Mouse (Mus musculus): ENCODE results near the gene Bak1. TPM values are rescaled to one million over a fixed set of nuclear protein-coding genes. Genes with fewer than 3 reads are reported as not detected.
"Not testable (repeated sequence)": the region's sequence is repeated elsewhere in the genome, so short reads cannot be mapped to it uniquely, and the experiment has no call there.

Gene Bak1
- total RNA-seq, 2 experiments from 2014 or later: 16.9 to 21.0 TPM

DNA sequence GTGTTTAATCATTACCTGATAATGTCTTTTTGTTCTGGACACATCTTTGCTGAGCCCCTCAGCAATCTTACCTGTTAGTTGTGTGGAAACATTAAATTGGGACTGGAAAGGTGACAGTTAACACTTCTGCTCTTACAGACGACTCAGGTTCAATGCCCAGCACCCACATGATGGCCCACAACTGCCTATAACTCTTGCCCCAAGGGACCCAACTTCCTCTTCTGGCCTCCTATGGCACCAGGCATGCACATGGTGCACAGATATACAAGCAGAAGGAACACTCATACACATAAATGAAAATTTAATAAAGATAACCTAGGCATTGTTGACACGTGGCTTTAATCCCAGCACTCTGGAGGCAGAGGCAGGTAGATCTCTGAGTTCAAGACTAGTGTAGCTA, 49.4 kb downstream of the Bak1 start:
- DNase-seq: no peak

GRCm38 (mm10) chr17:26977354-26977753, 51.5 kb downstream of the Bak1 start:
- DNase-seq: not testable (repeated sequence)

DNA sequence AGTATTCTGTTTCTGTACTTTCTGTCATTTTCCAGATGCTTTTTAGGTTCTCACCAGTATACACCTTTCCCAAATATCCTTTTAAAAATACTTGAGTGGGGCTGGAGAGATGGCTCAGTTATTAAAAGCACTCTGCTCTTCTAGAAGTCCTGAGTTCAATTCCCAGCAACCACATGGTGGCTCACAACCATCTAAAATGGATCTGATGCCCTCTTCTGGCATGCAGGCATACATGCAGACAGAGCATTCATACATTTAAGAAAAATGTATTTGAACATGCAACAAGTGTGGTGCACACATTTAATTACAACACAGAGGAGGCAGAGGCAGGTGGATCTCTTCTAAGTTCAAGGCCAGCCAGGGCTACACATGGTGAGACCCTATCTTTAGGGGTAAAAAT, 53.4 kb downstream of the Bak1 start:
- DNase-seq: no peak

- DNase-seq: no peak
These were observed 54.3 kb downstream of the Bak1 start for GRCm38 (mm10) chr17:26974547-26974946.

- peak; percentile 97 for DNase-seq
These were observed 55.9 kb downstream of the Bak1 start, which contains the start of gene Zbtb9 for GRCm38 (mm10) chr17:26972703-26973574. Gene Zbtb9, plus strand, starts transcription at chr17:26973167.

- DNase-seq: no peak
These were observed 56.7 kb downstream of the Bak1 start for GRCm38 (mm10) chr17:26972107-26972506.

DNA sequence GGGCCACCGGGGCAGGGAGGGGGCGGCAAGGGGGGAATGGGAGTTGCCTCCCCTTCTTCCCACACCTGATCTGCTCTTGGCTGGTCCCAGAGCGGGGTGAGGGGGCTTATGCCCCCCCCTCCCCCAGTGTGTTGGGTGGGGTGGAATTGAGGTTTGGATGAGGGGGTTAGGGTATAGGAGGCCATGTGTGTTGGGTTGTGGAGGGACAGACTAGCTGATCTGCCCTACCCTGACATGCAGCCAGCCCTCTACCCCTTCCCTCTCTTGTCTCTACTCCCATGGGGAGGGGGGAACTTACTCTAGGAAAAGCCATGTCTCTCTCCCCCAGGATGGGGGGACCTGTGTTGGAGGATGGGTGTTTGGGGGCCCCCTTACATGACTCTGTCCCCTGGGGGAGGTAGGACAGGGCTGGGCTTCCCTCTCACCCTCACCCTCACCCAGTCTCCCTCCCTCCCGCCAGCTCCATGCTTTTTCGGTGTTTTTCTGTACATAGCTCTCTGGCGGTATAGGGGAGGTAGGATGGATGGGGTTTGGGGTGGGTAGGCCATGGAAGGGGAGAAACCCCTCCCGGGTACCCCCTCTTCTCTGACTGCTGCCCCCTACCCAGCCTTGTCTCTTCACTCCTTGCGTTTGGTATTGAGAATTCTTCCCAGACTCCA, 57.4 kb downstream of the Bak1 start:
- no peak for DNase-seq

- DNase-seq: no peak
These were observed 58.6 kb downstream of the Bak1 start for GRCm38 (mm10) chr17:26970221-26970620.

Other genes starting within 250 kb of the Bak1 start
- 10 to 100 TPM; 20.6 to 23.7 TPM for gene Bnip1, start 247.9 kb downstream of the Bak1 start, total RNA-seq (2021)
- gene Nkx2-5, start 184.0 kb downstream of the Bak1 start, total RNA-seq (2021): not detected
- gene Kifc5b, start 111.9 kb downstream of the Bak1 start, total RNA-seq (2021): under 1 TPM; 0.31 to 0.56 TPM
- gene Phf1, start 96.0 kb downstream of the Bak1 start, total RNA-seq (2021): 1 to 10 TPM; 5.1 to 5.9 TPM
- 10 to 100 TPM; 83.7 to 87.0 TPM for gene Cuta, start 89.4 kb downstream of the Bak1 start, total RNA-seq (2021)
- gene Syngap1, start 87.8 kb downstream of the Bak1 start, total RNA-seq (2021): 1 to 10 TPM; 2.7 to 4.7 TPM
- gene Zbtb9, start 55.8 kb downstream of the Bak1 start, total RNA-seq (2021): under 1 TPM; 0.43 to 0.92 TPM
- 1 to 10 TPM; 1.6 to 2.4 TPM for gene Itpr3, start 28.3 kb upstream of the Bak1 start, total RNA-seq (2021)
- 100 to 1,000 TPM; 356 to 366 TPM for gene Uqcc2, start 104.9 kb upstream of the Bak1 start, total RNA-seq (2021)
- 10 to 100 TPM; 73.4 to 94.9 TPM for gene Ip6k3, start 138.8 kb upstream of the Bak1 start, total RNA-seq (2021)
- gene Lemd2, start 175.5 kb upstream of the Bak1 start, total RNA-seq (2021): 10 to 100 TPM; 18.0 to 21.8 TPM

Data from gastrocnemius, postnatal 25 days (tissue).